Mouse (Mus musculus) heart, embryonic 16.5 days (tissue): ENCODE results near the gene Lrrc57. TPM values are rescaled to one million over a fixed set of nuclear protein-coding genes. Genes with fewer than 3 reads are reported as not detected.

Experiments used
- ATAC-seq: fragments of 200-750 bp; cut with Nextera tagmentation; replicated peaks from 2 replicates; pipeline ENCODE4 v1.8.0; 2017; ENCODE audit warnings: moderate number of reproducible peaks; ENCODE audit not compliant: insufficient read depth, low FRiP score; ENCODE audit errors: extremely low read depth
- H3K27ac ChIP-seq: fragments of 300-500 bp; sonication (generic); 2 replicates; pipeline ENCODE4 v1.5.1; 2014; ENCODE audit warnings: mild to moderate bottlenecking, low read length, control low read depth, moderate library complexity
- H3K27me3 ChIP-seq: fragments of 300-500 bp; sonication (generic); 2 replicates; pipeline ENCODE4 v1.6.1; 2014; ENCODE audit warnings: low read length, mixed read lengths; ENCODE audit not compliant: control insufficient read depth, insufficient read depth
- H3K36me3 ChIP-seq: fragments of 300-500 bp; sonication (generic); 2 replicates; pipeline ENCODE4 v1.6.1; 2014; ENCODE audit not compliant: control insufficient read depth, insufficient read depth
- H3K4me1 ChIP-seq: fragments of 300-500 bp; sonication (generic); 2 replicates; pipeline ENCODE4 v1.6.1; 2014; ENCODE audit warnings: low read length, mixed read lengths; ENCODE audit not compliant: control insufficient read depth, insufficient read depth
- H3K4me2 ChIP-seq: fragments of 300-500 bp; sonication (generic); 2 replicates; pipeline ENCODE4 v1.6.1; 2014; ENCODE audit warnings: low read depth, mild to moderate bottlenecking, control low read depth, low read length
- H3K4me3 ChIP-seq: fragments of 300-500 bp; sonication (generic); 2 replicates; pipeline ENCODE4 v1.5.1; 2014; ENCODE audit warnings: mild to moderate bottlenecking, control low read depth, low read length
- H3K9ac ChIP-seq: fragments of 300-500 bp; sonication (generic); 2 replicates; pipeline ENCODE4 v1.6.1; 2014; ENCODE audit warnings: low read length, control low read depth
- H3K9me3 ChIP-seq: fragments of 300-500 bp; sonication (generic); replicated peaks from 2 replicates; pipeline ENCODE4 v1.6.1; 2016; ENCODE audit warnings: low read length; ENCODE audit not compliant: control insufficient read depth
- WGBS: fragments of 180-500 bp; shearing (Covaris S2); extraction: QIAGEN DNeasy Blood & Tissue Kit; methylation state at CpG from one replicate; pipeline ENCODE4 v1.1.7; 2014; 5-methylcytosine and 5-hydroxymethylcytosine counted together
- polyA plus RNA-seq: library from polyadenylated mRNA; unstranded; fragments of >200 nt; fragmentation: Nextera tagmentation; extraction: Ambion mirVana; gene quantifications from 2 replicates; pipeline ENCODE4 v1.2.1, GENCODE M21; 2015

Gene Lrrc57
- 22.5 and 25.7 TPM in 2 replicates for polyA plus RNA-seq

GRCm38 (mm10) chr2:120608830-120609723 lies at the start of gene Lrrc57, which contains the start of gene Haus2:
Lrrc57 (minus strand) TSS chr2:120609520.
Haus2 (plus strand) TSS chr2:120609383.
- Histone ChIP-seq H3K4me2 (peak within 1 kb of the TSS; percentile 77), H3K9ac (peak within 1 kb of the TSS; percentile 80), H3K4me3 (peak within 1 kb of the TSS; percentile 71), H3K4me1 (peaks cover 17% of the 10 kb centered on the region), H3K27me3 (no peaks in the 10 kb centered on the region), H3K27ac (peak within 1 kb of the TSS; percentile 82), H3K9me3 (no peaks in the 10 kb centered on the region), H3K36me3 (peaks cover 14% of the 10 kb centered on the region; the same call in 1 of the 2 replicates)
- peak; percentile 94 for ATAC-seq
- under 1% methylated on average over 52 of the region's 52 CpGs for WGBS

GRCm38 (mm10) chr2:120658486-120658885 lies 49.2 kb upstream of the Lrrc57 start:
- no peak overlapping the region for H3K9ac ChIP-seq
- no peaks in the 10 kb centered on the region for H3K36me3 ChIP-seq
- H3K4me1 ChIP-seq, result peaks cover 7% of the 10 kb centered on the region
- H3K27ac ChIP-seq, result no peak overlapping the region
- no peaks in the 10 kb centered on the region for H3K27me3 ChIP-seq
- no peak for ATAC-seq
- no peaks in the 10 kb centered on the region for H3K9me3 ChIP-seq
- 62% methylated on average over 5 of the region's 5 CpGs for WGBS
- no peak overlapping the region for H3K4me3 ChIP-seq
- no peak overlapping the region for H3K4me2 ChIP-seq

GRCm38 (mm10) chr2:120656711-120657110 lies 47.4 kb upstream of the Lrrc57 start:
- WGBS, result 98% methylated on average over 2 of the region's 2 CpGs
- no peaks in the 10 kb centered on the region for H3K36me3 ChIP-seq
- no peak overlapping the region for H3K9ac ChIP-seq
- no peaks in the 10 kb centered on the region for H3K9me3 ChIP-seq
- H3K27ac ChIP-seq, result no peak overlapping the region
- H3K27me3 ChIP-seq, result no peaks in the 10 kb centered on the region
- ATAC-seq, result no peak; the same call in 1 of the 2 replicates
- no peak overlapping the region for H3K4me3 ChIP-seq
- H3K4me1 ChIP-seq, result 0 out of 2 replicates have a peak, but pooled peaks cover 3% of the 10 kb centered on the region
- H3K4me2 ChIP-seq, result no peak overlapping the region

GRCm38 (mm10) chr2:120655905-120656304 lies 46.6 kb upstream of the Lrrc57 start:
- 82% methylated on average over 5 of the region's 5 CpGs for WGBS
- Histone ChIP-seq H3K4me1 (0 out of 2 replicates have a peak, but pooled peaks cover 3% of the 10 kb centered on the region), H3K9ac (no peak overlapping the region), H3K9me3 (no peaks in the 10 kb centered on the region; the same call in 1 of the 2 replicates), H3K27me3 (no peaks in the 10 kb centered on the region), H3K4me3 (no peak overlapping the region), H3K27ac (no peak overlapping the region), H3K4me2 (no peak overlapping the region), H3K36me3 (no peaks in the 10 kb centered on the region)
- ATAC-seq, result no peak

- H3K4me2 ChIP-seq, result no peak overlapping the region
- no peaks in the 10 kb centered on the region for H3K36me3 ChIP-seq
- no peak for ATAC-seq
- no peaks in the 10 kb centered on the region; the same call in 1 of the 2 replicates for H3K9me3 ChIP-seq
- H3K4me3 ChIP-seq, result no peak overlapping the region
- H3K27ac ChIP-seq, result no peak overlapping the region
- no peaks in the 10 kb centered on the region for H3K27me3 ChIP-seq
- 68% methylated on average over 2 of the region's 2 CpGs for WGBS
- H3K9ac ChIP-seq, result no peak overlapping the region
- no peaks in the 10 kb centered on the region for H3K4me1 ChIP-seq
Observed at GRCm38 (mm10) chr2:120654693-120655092, 45.4 kb upstream of the Lrrc57 start.

GRCm38 (mm10) chr2:120652925-120653284 lies 43.6 kb upstream of the Lrrc57 start:
- 57% methylated on average over 7 of the region's 7 CpGs for WGBS
- Histone ChIP-seq H3K4me3 (no peak overlapping the region), H3K36me3 (no peaks in the 10 kb centered on the region), H3K9ac (no peak overlapping the region), H3K4me1 (no peaks in the 10 kb centered on the region), H3K9me3 (no peaks in the 10 kb centered on the region; the same call in 1 of the 2 replicates), H3K27ac (peak overlapping the region; percentile 33), H3K4me2 (no peak overlapping the region), H3K27me3 (no peaks in the 10 kb centered on the region)
- ATAC-seq, result no peak

GRCm38 (mm10) chr2:120652256-120652924 lies 43.1 kb upstream of the Lrrc57 start:
- Histone ChIP-seq H3K36me3 (no peaks in the 10 kb centered on the region), H3K27me3 (no peaks in the 10 kb centered on the region), H3K4me2 (no peak overlapping the region), H3K27ac (peak overlapping the region; percentile 33), H3K9me3 (no peaks in the 10 kb centered on the region; the same call in 1 of the 2 replicates), H3K4me3 (no peak overlapping the region), H3K4me1 (no peaks in the 10 kb centered on the region), H3K9ac (no peak overlapping the region)
- ATAC-seq, result no peak; the same call in 1 of the 2 replicates
- WGBS, result 48% methylated on average over 7 of the region's 7 CpGs

GRCm38 (mm10) chr2:120646777-120647176 lies 37.5 kb upstream of the Lrrc57 start:
- no peak overlapping the region for H3K27ac ChIP-seq
- no peaks in the 10 kb centered on the region for H3K27me3 ChIP-seq
- H3K4me2 ChIP-seq, result no peak overlapping the region
- no peaks in the 10 kb centered on the region; the same call in 1 of the 2 replicates for H3K9me3 ChIP-seq
- ATAC-seq, result no peak
- WGBS, result 58% methylated on average over 4 of the region's 4 CpGs
- H3K4me3 ChIP-seq, result no peak overlapping the region
- no peaks in the 10 kb centered on the region for H3K4me1 ChIP-seq
- H3K36me3 ChIP-seq, result no peaks in the 10 kb centered on the region
- H3K9ac ChIP-seq, result no peak overlapping the region

GRCm38 (mm10) chr2:120643836-120644235 lies 34.5 kb upstream of the Lrrc57 start:
- Histone ChIP-seq H3K36me3 (no peaks in the 10 kb centered on the region), H3K27me3 (no peaks in the 10 kb centered on the region), H3K27ac (peak overlapping the region; percentile 32; the same call in 1 of the 2 replicates), H3K9me3 (no peaks in the 10 kb centered on the region), H3K4me1 (no peaks in the 10 kb centered on the region), H3K9ac (no peak overlapping the region), H3K4me2 (no peak overlapping the region), H3K4me3 (no peak overlapping the region)
- ATAC-seq, result peak; percentile 78
- WGBS, result 60% methylated on average over 7 of the region's 7 CpGs
